Mouse (Mus musculus) small intestine, adult 2 months (tissue): ENCODE measurements around the gene Dock1.

Experiments
- CTCF ChIP-seq: fragments of 200-500 bp; IDR thresholded peaks from 2 replicates; pipeline ENCODE4 v1.5.1; 2012; ENCODE audit warnings: low read depth, mild to moderate bottlenecking, control low read depth, inconsistent platforms, low read length, moderate library complexity, mixed read lengths; ENCODE audit not compliant: insufficient replicate concordance, insufficient read length; ENCODE audit errors: extremely low read depth
- POLR2A ChIP-seq: fragments of 200-500 bp; IDR thresholded peaks from 2 replicates; pipeline ENCODE4 v1.6.1; 2012; ENCODE audit warnings: low read depth, mild to moderate bottlenecking, control low read depth, inconsistent platforms, low read length, moderate library complexity

DNA sequence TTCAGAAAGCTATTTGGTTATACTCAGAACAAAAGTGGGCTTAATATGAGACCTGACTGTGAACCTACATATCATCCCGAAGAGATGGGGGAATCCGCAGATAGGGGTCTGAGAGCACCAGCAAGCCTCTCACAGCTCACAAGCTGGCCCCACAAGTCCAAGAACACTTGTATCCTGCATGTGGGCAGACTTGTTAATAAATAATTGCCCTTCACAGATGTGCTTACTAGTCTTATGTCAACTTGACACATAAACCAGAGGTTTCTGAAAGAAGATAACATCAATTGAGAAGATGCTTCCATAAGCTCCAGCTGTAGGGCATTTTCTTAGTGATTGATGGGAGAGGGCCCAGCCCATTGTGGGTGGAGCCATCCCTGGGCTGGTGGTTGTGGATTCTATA, 379.0 kb downstream of the Dock1 start:
- TF ChIP-seq CTCF: no peak
- no peak for TF ChIP-seq POLR2A
